Mouse (Mus musculus) adrenal gland, adult (tissue): ENCODE results near the gene Abcf2.

Experiments
- DNase-seq, 2 experiments: peaks; one replicate each; pipeline ENCODE4 v3.0.0; 2022 to 2023; ENCODE audit warnings: low spot score in 1 of 2; ENCODE audit not compliant: inconsistent age in 2 of 2

Abcf2 gene

DNA sequence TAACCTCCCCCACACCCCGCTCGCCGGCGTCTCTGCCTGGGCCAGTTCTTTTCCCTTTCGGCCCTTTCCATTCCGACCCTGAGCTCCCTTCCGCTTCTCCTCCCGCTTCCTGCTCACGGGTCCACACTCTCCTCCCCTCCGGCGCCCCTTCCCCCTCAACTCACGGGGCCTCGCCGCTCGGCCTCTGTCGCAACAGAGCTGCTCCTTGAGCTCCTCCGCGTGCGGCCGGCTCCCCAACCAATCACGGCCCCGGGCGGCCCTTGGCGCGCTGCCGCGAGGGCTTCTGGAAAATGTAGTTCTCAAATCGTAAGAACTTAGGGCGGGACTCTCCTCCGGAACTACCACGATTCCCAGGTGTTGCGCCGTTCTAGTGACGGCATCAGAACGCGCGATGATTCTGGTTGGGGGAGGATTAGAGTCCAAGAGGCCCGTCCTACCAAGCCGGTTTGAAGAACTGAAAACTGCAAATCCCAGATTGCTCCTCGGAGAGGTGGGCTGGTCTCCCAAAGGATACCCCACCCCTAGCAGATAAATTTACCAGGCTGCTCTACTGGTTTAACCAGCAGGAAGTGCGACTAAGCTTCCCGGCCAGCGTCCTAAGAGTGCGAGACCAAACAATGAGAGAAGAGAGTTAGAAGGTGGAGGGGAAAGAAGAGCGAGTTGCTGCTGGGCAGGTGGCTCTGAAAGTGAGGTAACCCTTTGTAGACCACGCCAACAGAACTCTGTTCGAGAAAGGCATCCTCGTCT is at the start of gene Abcf2:
Gene Abcf2, minus strand, starts transcription at position 285 of the 747 bp plus-strand sequence.
- peak; percentile 100 for DNase-seq

DNA sequence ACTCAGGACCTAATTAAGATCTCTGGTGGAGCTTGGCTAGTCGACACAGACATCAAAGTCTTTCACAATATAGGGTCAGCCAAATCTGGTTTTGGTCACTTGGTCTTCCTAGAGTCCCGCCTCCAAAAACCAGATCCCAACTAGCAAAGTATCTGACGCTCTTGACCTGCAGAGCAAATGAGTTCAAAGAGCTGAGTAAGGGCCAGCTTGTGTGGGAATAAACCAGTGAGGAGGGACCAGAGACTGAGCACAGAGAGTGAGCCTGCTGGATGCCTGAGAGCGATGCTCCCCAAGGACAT is 47.5 kb upstream of the Abcf2 start:
- no peak for DNase-seq

DNA sequence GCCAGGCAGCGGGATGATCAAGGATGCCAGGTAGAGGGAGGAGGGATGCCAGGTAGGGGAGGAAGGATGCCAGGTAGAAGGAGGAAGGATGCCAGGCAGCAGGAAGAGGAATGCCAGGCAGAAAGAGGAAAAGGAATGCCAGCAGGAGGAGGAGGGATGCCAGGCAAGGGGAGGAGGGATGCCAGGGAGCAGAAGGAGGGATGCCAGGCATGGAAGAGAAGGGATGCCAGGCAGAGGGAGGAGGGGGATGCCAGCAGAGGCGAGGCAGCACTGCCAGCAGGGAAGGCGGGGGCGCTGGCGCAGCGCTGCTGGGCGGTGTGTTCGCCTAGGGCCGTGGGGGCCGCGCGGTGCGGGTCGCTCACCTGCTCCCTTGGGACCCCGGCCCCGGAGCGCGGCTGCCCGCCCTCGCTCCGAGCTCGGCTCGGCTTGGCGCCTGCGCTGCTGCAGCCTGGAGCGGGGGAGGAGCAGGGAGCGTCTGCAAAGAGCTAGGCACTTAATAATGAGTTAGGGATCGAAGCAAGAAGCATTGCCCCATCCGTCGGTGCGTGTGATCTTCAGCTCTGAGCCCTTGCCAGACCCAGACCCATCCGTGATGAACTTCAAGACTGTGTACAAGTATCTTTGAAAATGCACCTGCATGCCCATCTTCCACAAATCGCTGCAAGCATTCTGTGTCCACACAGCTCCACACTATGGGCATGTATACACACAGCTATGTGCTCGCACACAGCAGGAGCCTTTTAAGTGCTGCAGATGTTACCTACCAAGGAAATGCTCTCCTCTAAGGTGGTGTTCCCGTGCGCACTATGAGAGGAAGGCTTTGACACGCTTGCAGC is 46.9 kb upstream of the Abcf2 start, which contains the start of gene Smarcd3:
Gene Smarcd3, minus strand, starts transcription at position 426 of the 836 bp plus-strand sequence.
- DNase-seq = peak; percentile 60 to 74

DNA sequence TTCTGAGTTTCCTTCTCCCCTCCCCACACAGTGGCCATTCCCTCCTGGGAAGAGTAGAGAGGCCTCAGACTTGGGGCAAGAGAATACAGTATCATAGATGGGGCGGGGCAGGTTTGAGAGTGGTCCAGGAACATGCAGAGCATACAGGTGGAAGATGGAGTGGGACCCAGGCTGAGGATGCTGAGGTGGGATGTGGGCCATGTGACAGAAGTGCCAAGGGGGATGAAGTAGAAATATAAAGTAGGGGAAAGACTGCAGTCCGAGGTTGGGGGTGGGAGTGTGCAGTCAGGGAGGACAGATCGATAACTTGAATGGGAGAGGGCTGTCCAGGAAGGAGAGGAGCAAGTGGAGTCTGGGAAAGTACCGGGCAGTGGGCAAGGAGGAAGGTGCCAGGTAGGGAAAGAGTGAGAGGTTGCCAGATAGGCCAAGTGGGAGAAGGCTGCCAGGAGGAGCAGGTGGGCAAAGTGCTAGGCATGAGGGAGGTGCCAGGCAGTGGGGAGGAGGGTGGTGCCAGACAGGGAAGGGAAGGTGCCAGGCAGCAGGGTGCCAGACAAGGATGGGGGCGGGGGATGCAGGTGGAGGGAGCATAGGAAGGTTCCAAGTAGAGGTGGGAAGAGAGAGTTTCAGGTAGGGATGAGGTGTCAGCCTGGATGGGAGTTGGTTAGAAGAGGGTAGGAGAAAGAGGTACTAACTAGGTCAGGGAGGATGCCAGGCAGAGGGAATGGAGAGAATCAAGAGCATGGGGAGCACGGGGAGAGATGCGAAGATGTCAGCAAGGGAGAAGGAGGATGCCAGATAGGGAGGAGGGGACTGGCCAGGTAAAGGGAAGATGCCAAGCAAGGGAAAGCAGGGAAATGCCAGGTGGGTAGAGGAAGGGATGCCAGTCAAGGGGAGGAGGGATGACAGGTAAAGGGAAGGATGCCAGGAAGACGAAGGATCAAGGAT is 46.0 kb upstream of the Abcf2 start:
- no peak for DNase-seq

DNA sequence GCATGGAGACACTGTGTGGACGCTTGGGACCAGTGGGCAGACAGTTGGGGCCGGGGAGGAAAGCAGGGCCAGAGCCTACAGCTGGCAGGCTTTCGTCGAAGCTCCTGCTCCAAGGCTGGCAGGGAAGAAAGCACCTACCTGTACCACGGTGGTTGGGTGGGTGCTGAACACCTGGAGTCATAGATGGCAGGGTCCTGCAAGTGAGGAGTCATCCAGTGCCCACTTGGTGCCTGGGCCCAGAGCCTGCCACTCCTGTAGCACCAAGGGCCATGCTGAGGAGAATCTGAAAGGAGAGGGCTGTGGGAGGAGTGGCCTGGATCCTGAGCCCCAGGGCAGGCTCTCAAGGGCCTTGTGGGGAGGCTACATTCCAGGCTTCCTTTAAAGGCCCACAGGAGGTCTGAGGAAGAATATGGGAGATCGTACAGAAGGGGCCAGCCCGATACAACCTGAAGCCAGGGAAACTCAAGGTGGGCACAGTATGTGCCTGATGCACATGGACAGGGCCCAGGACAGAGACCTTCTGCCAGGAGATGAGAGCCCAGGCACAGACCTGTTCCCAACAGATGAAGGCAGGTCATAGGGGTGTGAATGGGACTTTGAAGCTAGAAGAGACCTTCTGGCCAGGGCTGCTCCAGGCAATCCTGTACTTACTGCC is 45.2 kb upstream of the Abcf2 start:
- DNase-seq = no peak

DNA sequence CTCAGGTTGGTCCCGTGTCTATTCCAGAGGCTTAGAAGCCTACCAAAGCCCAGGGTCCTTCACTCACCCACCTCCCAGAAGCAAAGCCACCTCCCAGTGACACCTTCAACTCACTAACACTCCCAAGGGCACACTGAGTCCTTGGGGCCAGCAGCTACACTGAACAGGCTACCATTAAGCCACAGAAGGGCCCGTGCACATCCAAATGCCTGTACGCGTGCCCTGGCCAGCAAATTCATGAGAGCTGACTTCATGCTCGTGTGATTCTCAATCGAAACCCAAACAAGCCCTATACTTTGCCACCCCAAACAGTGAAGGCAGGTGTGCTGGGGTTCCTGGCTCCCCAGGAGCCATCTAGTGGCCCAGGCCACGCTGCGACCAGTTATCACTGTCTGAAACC is 43.4 kb upstream of the Abcf2 start:
- DNase-seq = no peak

DNA sequence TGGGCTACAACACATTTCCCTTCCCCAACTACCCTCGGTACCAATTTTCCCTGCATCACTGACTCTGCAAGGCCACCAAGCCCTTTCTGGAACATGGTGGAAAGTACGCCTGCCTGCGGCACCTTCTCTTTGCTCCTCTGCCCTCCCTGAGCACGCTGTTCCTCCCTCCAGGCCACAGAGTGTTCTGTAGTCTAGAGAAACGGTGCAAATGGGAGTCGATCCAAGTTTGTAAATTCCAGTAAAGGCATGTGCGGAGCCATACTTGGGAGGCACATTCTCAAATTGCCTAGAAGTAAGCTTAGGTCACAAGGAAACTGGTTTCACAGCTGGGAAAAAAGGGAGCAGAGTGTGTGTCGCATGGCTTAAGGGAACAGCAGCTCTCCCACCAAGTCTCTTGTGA is 42.8 kb upstream of the Abcf2 start:
- no peak for DNase-seq

DNA sequence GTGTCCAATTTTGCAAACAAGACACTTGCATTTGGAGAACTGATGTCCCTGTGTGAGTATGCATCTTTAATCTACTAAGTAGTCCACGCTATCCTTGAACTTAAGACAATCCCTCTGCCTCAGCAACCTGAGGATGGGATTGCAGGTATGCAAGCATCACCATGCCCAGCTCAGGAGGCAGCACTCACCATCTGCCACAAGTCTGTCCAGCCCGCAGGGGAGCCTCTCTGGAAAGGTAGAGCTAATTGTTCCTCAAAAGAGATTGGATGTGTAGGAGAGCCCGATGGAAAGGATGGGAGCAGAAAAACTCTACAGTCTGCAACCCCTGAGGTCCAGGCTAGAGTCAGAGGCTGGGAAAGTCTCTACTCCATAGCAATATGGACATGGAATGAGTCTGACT is 41.7 kb upstream of the Abcf2 start:
- no peak for DNase-seq

DNA sequence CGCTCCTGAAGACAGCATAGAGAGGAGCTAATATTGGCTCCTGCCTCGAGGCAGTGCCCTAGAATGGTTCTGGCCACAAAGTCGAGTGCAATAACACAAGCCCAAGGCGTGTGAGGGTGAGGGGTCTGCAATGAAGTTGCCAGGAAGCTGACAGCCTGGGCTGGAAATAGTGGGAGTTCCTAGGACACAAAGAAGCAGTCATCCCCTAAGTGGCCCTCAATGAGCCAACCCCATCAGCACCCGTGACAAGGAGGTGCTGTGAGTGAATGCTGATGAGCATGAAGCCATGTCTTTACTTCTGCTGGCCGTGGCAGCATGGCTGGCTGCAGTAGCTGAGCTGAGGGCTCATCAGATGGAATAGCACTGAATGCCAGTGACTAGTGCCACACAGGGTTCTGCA is 37.8 kb upstream of the Abcf2 start:
- DNase-seq = no peak

DNA sequence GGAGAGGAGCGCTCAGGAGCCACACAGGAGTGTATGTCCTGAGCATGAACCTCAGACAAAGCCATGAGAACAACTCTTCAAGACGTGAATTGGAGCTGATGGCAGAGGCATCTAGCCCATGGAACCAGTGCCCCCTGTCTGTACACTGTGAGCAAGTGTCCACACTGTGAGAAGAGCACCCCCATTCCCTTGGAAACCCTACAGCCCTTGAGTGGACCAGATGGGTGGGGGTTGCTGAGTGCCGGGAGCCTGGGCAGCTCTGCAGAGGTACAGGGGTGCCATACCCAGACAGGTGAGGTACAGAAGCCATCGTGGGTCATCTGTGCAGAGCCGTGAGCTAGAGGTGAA is 35.0 kb upstream of the Abcf2 start:
- DNase-seq = no peak

DNA sequence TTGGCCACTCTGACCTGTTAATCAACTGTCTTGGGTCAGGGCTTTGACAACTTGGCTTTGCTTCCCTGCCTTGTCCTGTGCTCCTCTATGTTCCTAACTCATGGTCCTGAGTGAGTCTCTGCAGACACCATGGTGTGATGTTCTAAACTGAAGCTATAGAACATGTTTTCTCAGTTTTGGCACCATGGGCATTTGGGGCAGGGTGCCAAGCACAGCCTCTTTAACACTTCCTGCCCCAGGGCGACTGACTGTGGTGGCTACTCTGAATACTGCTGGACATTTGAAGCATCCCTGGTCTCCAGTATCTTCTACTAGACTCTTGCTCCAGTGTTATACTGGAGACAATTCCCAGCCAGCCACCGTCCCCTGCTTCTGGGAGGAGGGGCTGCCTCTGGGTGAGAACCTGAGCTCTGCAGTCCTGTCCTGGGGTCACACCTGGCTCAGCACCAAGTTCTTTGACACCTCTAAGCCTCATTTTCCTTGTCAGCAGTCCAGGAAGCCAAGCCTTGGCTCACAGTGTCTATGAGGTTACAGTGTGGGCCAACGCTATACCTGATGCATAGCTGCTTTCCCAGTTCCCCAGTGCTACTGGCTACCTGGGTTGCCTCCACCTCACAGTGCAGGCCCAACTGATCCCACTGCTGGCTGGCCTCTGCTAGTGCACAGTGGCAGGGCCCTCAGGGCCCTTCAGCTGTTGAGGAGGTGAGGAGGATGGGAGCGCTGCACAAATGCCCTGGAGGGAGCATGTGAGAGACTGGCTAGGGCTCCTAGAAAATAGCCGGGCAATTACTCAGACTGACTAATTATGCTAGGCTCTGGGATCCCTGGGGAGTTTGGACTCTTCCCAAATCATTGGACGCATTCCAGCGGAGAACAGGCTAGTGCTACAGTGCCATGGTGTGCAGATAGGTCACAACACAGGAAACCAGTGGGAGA is 34.4 kb upstream of the Abcf2 start:
- peak; percentile 76 to 87 for DNase-seq

DNA sequence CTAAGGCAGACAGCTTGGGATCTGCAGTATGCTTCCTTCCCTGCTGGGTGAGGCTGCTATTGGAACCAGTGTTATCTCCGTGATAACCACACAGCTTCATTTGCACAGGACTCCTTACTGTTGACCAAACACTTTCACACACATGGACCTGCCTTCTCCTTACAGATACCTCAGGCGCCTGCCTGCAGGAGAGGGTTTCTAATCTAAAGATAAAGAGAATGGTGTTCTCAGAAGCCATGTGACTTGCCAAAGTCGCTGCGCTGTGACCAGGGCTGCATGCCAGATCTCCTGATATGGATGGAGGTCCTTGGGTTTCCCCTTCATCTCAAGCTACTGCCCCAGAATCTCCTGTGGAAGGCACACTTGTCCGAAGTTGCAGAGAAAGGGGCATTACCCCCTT is 32.1 kb upstream of the Abcf2 start:
- DNase-seq = no peak

DNA sequence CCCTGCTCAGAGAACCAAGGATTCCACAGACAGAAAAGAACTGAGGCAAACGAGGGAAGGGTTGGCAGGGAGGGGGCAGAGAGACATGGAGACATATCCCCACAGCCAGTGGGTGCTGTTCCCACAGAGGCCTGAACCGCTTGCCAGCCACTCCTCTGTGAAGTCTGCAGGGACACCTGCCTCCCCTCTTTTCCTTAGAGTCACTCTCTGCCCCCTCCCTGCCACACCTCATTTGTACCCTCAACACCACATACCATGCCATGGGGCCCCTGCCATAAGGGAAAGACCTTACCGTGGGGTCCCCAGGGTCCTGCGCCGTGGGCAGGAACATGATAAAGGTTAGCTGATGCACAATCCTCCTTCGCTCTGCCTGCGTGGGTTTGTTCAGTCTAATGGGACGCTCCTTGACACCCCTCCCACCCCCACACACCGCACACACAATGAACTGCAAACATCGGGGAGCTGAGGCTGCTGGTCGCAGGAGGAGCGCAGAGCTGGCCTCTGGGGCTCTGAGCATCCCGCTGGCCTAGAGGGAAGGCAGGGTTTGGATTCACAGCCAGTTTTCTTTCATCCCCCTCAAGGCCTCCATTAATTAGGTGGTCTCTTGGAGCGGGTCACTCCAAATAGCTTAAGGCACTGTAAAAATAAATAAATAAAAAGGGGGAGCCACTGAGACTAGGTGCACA is 28.9 kb upstream of the Abcf2 start:
- peak in 1 of 2 experiments; percentile 58 for DNase-seq

DNA sequence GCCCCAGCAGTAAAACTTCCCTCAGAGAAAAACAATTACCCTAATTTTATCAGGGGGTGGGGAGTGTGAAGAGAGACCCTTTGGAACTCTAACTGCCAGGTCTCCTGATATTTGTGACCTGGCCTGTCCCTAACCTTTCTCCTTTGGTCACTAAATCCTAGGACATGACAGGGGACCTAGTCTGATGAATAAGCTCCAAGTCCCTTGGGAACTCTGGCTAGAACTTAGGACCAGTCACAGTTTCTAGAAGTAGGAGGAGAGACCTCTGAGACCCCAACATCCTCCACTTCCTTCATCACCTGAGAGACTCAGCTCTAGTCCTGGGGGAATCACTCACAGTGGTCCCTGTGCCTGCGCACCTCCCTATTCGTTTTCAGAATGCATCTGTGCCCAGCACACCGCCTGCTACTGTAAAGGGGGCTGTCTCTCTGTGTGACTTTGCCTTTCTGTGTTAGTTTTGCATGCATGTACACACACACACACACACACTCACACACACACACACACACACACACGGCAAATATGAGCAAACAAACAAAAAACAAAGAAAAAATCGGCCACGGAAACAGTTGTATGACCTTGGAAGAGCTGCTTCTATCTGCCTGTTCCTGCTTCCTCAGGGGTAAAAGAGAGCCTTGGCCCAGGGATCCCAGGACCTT is 28.2 kb upstream of the Abcf2 start:
- DNase-seq = peak in 1 of 2 experiments; percentile 68

DNA sequence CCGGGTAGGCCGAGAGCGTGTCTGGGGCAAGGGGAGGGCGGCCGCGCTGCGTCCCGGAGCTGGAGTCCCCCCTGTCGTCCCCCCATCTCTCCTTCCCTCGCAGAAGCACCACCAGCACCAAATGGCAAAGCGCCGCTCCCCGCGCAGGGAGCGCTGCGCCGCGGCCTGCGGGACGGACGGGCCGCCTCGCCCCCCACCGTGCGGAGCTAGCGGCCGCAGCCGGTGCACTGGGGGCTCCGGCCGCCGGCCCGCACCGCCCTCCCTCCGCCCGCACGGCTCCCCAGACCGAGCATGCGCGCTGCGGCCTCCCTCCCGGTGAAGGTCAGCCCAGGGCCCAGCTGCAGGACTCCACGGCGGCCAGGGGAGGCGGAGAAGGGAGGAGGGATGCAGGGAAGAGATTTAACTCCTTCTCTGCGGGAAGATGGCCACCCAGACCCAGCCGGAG is 27.4 kb upstream of the Abcf2 start:
- DNase-seq = peak; percentile 95 to 97

DNA sequence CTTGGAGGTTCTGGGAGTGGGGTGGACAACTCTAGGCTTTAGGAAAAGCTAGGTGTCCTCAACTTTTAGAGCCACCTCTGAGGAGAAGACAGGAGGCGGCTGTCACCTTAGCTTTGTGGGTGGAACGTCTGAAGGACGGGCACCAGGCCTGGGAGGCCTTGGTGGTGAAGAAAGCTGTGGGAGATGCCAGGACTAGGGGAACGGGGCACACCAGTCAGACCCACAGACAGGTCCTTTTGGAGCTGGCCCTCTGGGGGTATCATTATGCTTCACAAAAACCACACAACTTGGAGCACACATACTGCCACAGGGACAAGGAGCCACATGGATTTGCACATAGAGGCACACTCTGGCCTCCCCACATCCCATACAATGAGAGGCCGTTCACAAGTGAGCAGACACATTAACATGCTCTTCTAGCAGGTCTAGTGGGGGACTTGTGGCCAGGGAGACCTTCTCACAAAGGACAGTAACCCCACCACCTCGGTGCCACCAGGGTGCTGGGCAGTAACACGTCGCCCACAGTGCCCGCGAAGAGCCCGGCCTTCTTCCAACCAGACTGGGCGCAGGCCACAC is 26.9 kb upstream of the Abcf2 start:
- DNase-seq = peak in 1 of 2 experiments; percentile 58

DNA sequence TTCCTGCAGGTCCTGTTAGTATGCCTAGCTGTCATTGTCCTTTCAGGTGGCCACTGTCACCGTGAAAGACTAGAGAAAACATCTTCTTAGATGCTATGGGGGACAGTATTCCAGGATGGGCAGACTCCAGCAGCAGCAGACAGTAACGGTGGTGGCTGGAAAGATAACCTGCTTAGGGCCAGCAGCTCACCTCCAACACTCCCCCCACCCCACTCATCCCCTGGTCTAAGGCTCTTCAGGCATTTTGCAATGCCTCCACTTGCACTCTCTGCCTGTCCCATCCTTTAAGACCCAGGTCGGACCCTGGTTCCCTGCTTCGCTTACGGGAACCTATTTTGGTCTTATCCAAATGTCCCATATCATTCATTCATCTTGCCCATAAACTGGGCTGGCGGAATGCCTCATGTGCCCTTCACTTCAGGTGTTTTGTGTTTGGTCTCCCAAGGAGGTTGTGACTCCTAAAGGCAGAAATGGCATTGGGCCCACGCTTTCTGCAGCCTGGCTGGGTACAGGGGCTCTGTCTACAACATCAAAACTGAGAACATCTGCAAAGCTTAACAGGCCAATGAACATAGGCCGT is 26.3 kb upstream of the Abcf2 start:
- no peak for DNase-seq
